Mouse (Mus musculus) left cerebral cortex, postnatal 10 days (tissue): Measurements from ENCODE around the gene Cenpt. TPM values are rescaled to one million over a fixed set of nuclear protein-coding genes. Genes with fewer than 3 reads are reported as not detected.

Source experiments
- DNase-seq, 2 experiments: peaks; one replicate each; pipeline ENCODE4 v3.0.0; 2021 to 2022; ENCODE audit warnings: low spot score in 2 of 2, mixed read lengths in 1 of 2; ENCODE audit errors: extremely low spot score in 1 of 2
- intact Hi-C: fragments of 180-260 bp; cut with DNase I; formaldehyde crosslinking; loops from one replicate; pipeline ENCODE4 v1.15.1; 2025
- total RNA-seq, 2 experiments: library from RNA; stranded (reverse); gene quantifications; 2 replicates each; pipeline ENCODE4 v1.2.3; 2021

The Cenpt gene
- total RNA-seq, 2 experiments from 2014 or later, result 23.7 to 26.0 TPM

DNA sequence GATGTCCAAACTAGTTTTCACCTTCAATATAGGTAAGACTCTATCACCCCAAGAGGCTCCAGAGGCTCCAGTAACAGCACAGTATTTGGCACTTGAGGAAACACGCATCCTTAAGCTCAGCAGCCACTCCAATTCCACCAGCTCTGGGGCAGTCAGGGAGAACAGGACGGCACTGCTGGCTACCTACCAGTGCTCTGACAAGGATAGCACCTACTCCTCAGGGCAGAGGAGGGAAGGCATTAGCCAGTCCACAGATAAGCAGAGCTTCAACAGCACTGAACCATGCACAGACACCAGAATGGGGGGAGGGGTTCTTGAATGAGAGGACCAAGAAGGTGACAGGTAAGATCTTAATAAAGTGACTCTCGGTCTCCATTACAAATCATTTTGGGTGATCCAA, 33.4 kb downstream of the Cenpt start:
- intact Hi-C loops, result loop anchor here (10.0 kb wide), 1 partner anchor 55 kb away; no protein-coding TSS in a partner anchor
- DNase-seq, result no peak

DNA sequence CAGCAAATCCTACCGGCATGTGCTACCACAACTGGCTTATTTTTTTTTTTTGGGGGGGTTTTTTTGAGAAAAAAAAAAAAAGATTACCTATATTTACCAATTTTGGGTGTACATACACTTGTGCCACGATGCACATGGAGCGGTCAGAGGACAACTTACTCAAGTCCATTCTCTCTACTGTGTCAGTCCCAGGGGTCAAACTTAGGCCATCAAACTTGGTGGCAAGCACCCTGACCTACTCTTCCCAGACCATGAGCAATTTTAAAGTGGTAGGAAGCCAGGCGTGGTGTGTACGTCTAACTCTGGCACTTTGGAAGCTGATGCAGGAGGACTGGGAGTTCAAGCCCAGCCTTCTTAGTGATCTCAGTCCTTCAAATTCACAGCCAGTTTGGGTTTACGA, 39.8 kb downstream of the Cenpt start:
- no peak for DNase-seq
- intact Hi-C loops, result no loop called here

- DNase-seq, result no peak
- intact Hi-C loops, result no loop called here
Measured at GRCm38 (mm10) chr8:105812511-105812910, 40.6 kb downstream of the Cenpt start.

DNA sequence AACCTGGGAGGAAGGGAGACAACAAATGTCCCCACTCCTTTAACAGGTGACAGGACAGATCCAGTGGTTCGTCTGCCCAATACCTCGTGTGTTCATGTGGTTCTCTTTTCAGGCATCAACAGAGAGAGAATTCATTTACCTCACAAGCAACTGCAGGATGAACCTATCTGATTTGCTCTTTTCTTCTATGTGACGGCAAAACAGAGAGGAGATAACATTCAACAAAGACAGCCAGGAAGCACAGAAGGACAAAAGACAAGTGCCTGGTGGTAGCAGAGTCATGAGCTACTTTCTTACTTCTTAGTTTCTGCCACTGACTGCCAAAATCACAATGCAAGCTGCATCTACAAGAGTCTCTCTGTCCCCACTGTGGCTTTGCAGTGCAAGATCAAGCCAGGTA, 41.5 kb downstream of the Cenpt start:
- no peak for DNase-seq
- intact Hi-C loops, result no loop called here

GRCm38 (mm10) chr8:105811061-105811460, 42.0 kb downstream of the Cenpt start:
- intact Hi-C loops, result no loop called here
- no peak for DNase-seq

- DNase-seq, result no peak
- intact Hi-C loops, result no loop called here
Measured at GRCm38 (mm10) chr8:105810245-105810786, 42.8 kb downstream of the Cenpt start.

- DNase-seq, result no peak
- intact Hi-C loops, result no loop called here
Measured at GRCm38 (mm10) chr8:105808480-105808879, 44.6 kb downstream of the Cenpt start.

- intact Hi-C loops, result no loop called here
- DNase-seq, result no peak
Measured at GRCm38 (mm10) chr8:105807766-105808165, 45.3 kb downstream of the Cenpt start.

GRCm38 (mm10) chr8:105805964-105806363, 47.1 kb downstream of the Cenpt start:
- intact Hi-C loops, result no loop called here
- DNase-seq, result no peak

DNA sequence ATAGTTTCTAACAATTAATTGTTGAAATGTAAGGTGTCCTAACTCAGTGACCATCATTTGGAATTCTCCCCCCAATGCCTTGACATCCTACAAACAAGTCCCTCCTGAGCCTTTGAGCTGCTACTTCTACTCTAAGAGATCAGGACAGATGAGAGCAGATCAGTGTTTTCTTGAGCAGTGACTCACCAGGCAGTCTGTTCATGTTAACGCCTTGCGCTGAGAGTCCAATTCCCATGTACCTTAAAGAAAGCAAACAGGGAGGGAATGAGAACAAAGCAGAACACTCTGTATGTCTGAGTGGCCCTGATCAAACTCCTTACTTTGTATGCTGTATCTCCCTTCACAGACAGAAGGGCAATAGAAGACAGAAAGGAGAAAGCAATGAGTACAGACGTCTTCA, 47.7 kb downstream of the Cenpt start:
- no peak for DNase-seq
- intact Hi-C loops, result no loop called here

GRCm38 (mm10) chr8:105804797-105805196, 48.3 kb downstream of the Cenpt start:
- no peak for DNase-seq

DNA sequence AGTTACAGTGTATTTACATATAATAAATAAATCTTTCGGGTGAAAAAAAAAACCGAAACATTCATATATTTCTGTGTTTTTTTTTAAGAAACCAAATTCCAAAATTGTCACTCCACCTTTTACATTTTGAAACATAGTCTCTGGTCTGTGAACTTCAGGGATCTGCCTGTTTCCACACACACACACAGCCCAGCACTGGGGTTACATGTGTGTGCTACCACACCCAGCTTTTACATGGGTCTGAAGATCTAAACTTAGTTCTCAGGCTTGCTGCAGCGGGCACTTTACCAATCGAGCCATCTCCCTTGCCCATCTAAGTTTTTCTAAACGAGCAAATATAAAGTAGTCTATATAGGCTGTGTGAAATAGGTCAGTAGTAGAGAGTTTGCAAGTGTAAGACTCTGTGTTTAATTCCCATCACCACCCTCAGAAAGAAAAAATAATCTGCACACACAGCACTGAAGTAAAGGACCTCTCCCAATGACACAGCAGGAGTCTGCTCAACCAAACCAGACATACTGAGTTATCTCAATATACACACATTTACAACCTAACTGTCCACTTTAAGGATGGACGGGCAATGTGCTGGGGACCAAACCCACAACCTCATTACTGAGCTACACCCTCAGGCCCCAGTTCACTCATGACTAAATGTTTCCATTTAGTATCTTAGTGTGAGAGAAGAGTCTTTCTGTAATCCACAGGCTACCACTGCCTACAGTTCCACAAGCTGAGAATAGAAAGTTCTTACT, 51.7 kb downstream of the Cenpt start:
- no peak for DNase-seq
- intact Hi-C loops, result no loop called here

More at GRCm38 (mm10) chr8:105804797-105805196, 48.3 kb downstream of the Cenpt start:
- intact Hi-C loops, result no loop called here

DNA sequence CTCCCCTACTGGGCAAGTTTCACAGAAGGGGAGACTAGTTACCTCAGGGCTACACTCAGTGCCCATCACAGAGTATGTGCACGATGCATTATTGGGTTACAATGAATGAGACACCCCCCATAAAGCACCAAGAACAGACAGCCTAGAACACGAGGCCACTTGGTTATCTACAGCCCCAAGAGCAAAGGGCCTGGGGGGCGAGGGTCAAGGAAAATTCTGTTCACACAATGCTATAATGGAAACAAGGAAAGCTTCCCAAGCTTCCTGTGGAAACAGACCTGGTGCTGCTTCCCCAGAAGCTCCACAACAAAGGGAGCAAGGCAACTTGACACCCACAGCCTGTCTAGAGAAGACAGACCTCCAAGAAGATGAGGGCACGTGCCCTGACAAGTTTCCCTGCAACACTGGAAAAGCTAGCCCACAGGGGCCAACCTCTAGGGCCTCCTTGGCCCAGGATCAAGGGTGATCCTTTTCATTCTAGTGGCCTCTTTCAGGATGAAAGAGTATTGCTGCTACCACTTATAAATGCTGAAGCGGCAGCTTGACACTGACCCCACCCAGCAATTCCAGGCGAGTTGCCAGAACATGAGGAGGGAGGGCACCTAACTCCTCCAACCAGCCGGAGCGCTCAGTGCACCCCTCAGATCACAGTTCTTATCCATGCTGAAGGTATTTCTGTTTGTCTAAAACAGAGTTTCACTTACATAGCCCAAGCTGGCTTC, 53.8 kb downstream of the Cenpt start:
- intact Hi-C loops, result no loop called here
- peak; percentile 39 to 90 for DNase-seq

DNA sequence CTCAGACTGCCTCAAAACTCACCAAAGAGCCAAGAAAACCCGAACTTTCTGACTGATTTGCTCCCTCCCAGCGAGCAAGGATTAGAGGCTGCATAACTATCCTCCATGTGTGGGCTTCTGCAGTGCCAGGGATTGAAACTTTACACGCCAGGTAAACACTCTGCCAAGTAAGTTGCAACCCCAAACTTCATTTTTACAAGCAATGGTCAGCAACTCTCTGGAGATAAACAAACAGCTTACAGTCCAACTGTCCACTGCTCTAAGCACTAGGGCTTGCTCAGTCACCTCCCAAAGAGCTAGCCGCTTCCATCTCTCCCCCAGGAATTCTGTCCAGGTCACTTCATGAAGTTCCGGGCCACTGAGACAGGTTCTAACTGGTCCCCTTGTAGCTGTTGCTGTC, 54.7 kb downstream of the Cenpt start:
- DNase-seq, result no peak
- intact Hi-C loops, result no loop called here

DNA sequence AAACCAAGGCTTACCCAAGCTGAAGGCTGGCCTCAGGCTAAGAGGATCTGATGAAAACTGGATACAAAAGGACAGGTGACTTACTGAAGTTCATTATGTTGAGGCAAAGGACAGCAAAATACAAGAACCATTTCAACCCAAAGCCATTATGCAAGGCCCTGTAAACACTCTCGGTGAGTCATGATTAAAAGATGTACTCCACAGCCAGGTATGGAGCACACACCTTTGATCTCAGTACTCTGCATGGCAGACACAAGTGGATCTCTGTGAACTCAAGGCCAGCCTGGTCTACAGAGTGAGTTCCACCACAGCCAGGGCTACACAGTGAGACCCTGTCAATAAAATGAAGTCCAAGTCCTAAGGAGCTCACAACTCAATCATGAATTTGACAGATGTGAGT, 57.3 kb downstream of the Cenpt start:
- DNase-seq, result no peak
- intact Hi-C loops, result no loop called here

Other genes with a start within 250 kb of the Cenpt start
- 10 to 100 TPM; 74.5 to 76.2 TPM for gene Ripor1, start 248.0 kb downstream of the Cenpt start, total RNA-seq
- gene Ctcf, start 216.7 kb downstream of the Cenpt start, total RNA-seq, result 10 to 100 TPM; 54.3 to 55.9 TPM
- not detected for gene Agrp, start 215.9 kb downstream of the Cenpt start, total RNA-seq
- gene Carmil2, start 167.0 kb downstream of the Cenpt start, total RNA-seq, result 10 to 100 TPM; 43.6 to 46.6 TPM
- 10 to 100 TPM; 49.3 to 51.0 TPM for gene Acd, start 152.2 kb downstream of the Cenpt start, total RNA-seq
- 10 to 100 TPM; 40.7 to 44.1 TPM for gene Pard6a, start 152.1 kb downstream of the Cenpt start, total RNA-seq
- gene 4933405L10Rik, start 145.6 kb downstream of the Cenpt start, total RNA-seq, result under 1 TPM in 1 of 2 experiments, not detected in 1; 0.62 TPM
- gene Enkd1, start 145.1 kb downstream of the Cenpt start, total RNA-seq, result 10 to 100 TPM; 12.3 to 13.5 TPM
- 10 to 100 TPM; 26.3 to 36.3 TPM for gene Gfod2, start 94.6 kb downstream of the Cenpt start, total RNA-seq
- gene Ranbp10, start 25.9 kb downstream of the Cenpt start, total RNA-seq, result 10 to 100 TPM; 23.0 to 23.7 TPM
- not detected for gene Tsnaxip1, start 25.5 kb downstream of the Cenpt start, total RNA-seq
- 10 to 100 TPM; 33.2 to 34.9 TPM for gene Thap11, start 1.9 kb upstream of the Cenpt start, total RNA-seq
- 10 to 100 TPM; 28.7 to 38.1 TPM for gene Nutf2, start 7.3 kb upstream of the Cenpt start, total RNA-seq
- 10 to 100 TPM; 62.7 to 66.5 TPM for gene Edc4, start 27.6 kb upstream of the Cenpt start, total RNA-seq
- under 1 TPM in 1 of 2 experiments, not detected in 1; 0.97 TPM for gene Nrn1l, start 40.3 kb upstream of the Cenpt start, total RNA-seq
- gene Pskh1, start 47.2 kb upstream of the Cenpt start, total RNA-seq, result 1 to 10 TPM; 7.9 to 8.8 TPM
- 1 to 10 TPM in 1 of 2 experiments, under 1 TPM in 1; 0.90 to 1.5 TPM for gene Ctrl, start 80.6 kb upstream of the Cenpt start, total RNA-seq
- gene Psmb10, start 85.2 kb upstream of the Cenpt start, total RNA-seq, result 10 to 100 TPM; 74.6 to 80.0 TPM
- gene Lcat, start 90.1 kb upstream of the Cenpt start, total RNA-seq, result 10 to 100 TPM; 13.0 to 14.1 TPM
- gene Slc12a4, start 112.8 kb upstream of the Cenpt start, total RNA-seq, result 10 to 100 TPM; 20.4 to 20.9 TPM
- not detected for gene Dpep3, start 126.2 kb upstream of the Cenpt start, total RNA-seq
- 10 to 100 TPM; 18.9 to 20.9 TPM for gene Dus2, start 138.1 kb upstream of the Cenpt start, total RNA-seq
- gene Dpep2nb, start 152.7 kb upstream of the Cenpt start, total RNA-seq, result not detected
- gene Ddx28, start 158.6 kb upstream of the Cenpt start, total RNA-seq, result 10 to 100 TPM; 14.3 to 15.2 TPM
- gene Nfatc3, start 205.6 kb upstream of the Cenpt start, total RNA-seq, result 10 to 100 TPM; 10.9 to 12.1 TPM